Mouse (Mus musculus) hematopoietic stem cell, adult 5-6 weeks (primary cell): ENCODE data around the gene Dis3l2. TPM values are rescaled to one million over a fixed set of nuclear protein-coding genes. Genes with fewer than 3 reads are reported as not detected.

Experiments
- ATAC-seq, 2 experiments: fragments of 125-278 bp in 1 of 2; replicated peaks in 1 of 2; 2 replicates each; pipeline ENCODE4 v1.8.0; 2016 to 2017; ENCODE audit warnings: inconsistent platforms in 2 of 2, mild to moderate bottlenecking in 2 of 2, moderate number of reproducible peaks in 2 of 2, low read depth in 1 of 2, moderate TSS enrichment in 1 of 2; ENCODE audit not compliant: low FRiP score in 2 of 2, poor library complexity in 2 of 2, severe bottlenecking in 2 of 2, insufficient read depth in 1 of 2, low TSS enrichment in 1 of 2
- total RNA-seq: library from RNA; stranded (forward); fragments of 172-1452, 232-1000 nt; gene quantifications from 2 replicates; pipeline ENCODE4 v1.2.3, GENCODE M21; 2017

Dis3l2 gene
- total RNA-seq, 1 experiment from 2014 or later, result 42.1 TPM

GRCm38 (mm10) chr1:86969173-86969725 lies 265.6 kb downstream of the Dis3l2 start:
- no peak for ATAC-seq

GRCm38 (mm10) chr1:86972693-86973092 lies 269.1 kb downstream of the Dis3l2 start:
- no peak for ATAC-seq

GRCm38 (mm10) chr1:86977018-86977417 lies 273.4 kb downstream of the Dis3l2 start:
- no peak for ATAC-seq

GRCm38 (mm10) chr1:86986372-86986771 lies 282.8 kb downstream of the Dis3l2 start:
- ATAC-seq, result no peak

GRCm38 (mm10) chr1:86992849-86993248 lies 289.2 kb downstream of the Dis3l2 start:
- no peak for ATAC-seq

GRCm38 (mm10) chr1:86994023-86994422 lies 290.4 kb downstream of the Dis3l2 start:
- ATAC-seq, result no peak

- no peak for ATAC-seq
Measured at GRCm38 (mm10) chr1:86998051-86998450, 294.4 kb downstream of the Dis3l2 start.

- ATAC-seq, result no peak
Measured at GRCm38 (mm10) chr1:87001365-87001764, 297.8 kb downstream of the Dis3l2 start.

- ATAC-seq, result no peak
Measured at GRCm38 (mm10) chr1:87002545-87003168, 299.0 kb downstream of the Dis3l2 start.

- ATAC-seq, result no peak
Measured at GRCm38 (mm10) chr1:87003169-87003552, 299.6 kb downstream of the Dis3l2 start.

GRCm38 (mm10) chr1:87006425-87006824 lies 302.8 kb downstream of the Dis3l2 start:
- ATAC-seq, result no peak

GRCm38 (mm10) chr1:87008211-87008610 lies 304.6 kb downstream of the Dis3l2 start:
- ATAC-seq, result no peak

- ATAC-seq, result no peak
Measured at GRCm38 (mm10) chr1:87009156-87009555, 305.5 kb downstream of the Dis3l2 start.

GRCm38 (mm10) chr1:87010629-87011330 lies 307.2 kb downstream of the Dis3l2 start:
- no peak for ATAC-seq

- no peak for ATAC-seq
Measured at GRCm38 (mm10) chr1:87011718-87012117, 308.1 kb downstream of the Dis3l2 start.

- ATAC-seq, result no peak
Measured at GRCm38 (mm10) chr1:87012606-87013005, 309.0 kb downstream of the Dis3l2 start.

GRCm38 (mm10) chr1:87020714-87021113 lies 317.1 kb downstream of the Dis3l2 start:
- no peak for ATAC-seq

- ATAC-seq, result no peak
Measured at GRCm38 (mm10) chr1:87021584-87021983, 318.0 kb downstream of the Dis3l2 start.
